Mouse (Mus musculus) kidney, adult 2 months (tissue): ENCODE results near the gene St3gal4. TPM values are rescaled to one million over a fixed set of nuclear protein-coding genes. Genes with fewer than 3 reads are reported as not detected.
A peak's percentile ranks its signal among the peaks of the same experiment; 100 is the strongest.
"Not testable (repeated sequence)": the region's sequence is repeated elsewhere in the genome, so short reads cannot be mapped to it uniquely, and the experiment has no call there.

Experiments used
- DNase-seq: peaks from one replicate; pipeline ENCODE4 v3.0.0; 2021
- H3K27ac ChIP-seq: fragments of 200-500 bp; 2 replicates; pipeline ENCODE4 v1.5.1; 2012; ENCODE audit warnings: low read depth, low read length, control low read depth, inconsistent platforms; ENCODE audit not compliant: insufficient read depth
- H3K27me3 ChIP-seq: fragments of 200-500 bp; replicated peaks from 2 replicates; pipeline ENCODE4 v1.6.1; 2012; ENCODE audit warnings: mild to moderate bottlenecking, moderate library complexity, low read length, inconsistent platforms; ENCODE audit not compliant: control insufficient read depth, insufficient read depth
- H3K36me3 ChIP-seq: fragments of 200-500 bp; 2 replicates; pipeline ENCODE4 v1.6.1; 2012; ENCODE audit warnings: mild to moderate bottlenecking, moderate library complexity, low read length, inconsistent platforms; ENCODE audit not compliant: control insufficient read depth, insufficient read depth
- H3K4me1 ChIP-seq: fragments of 200-500 bp; 2 replicates; pipeline ENCODE4 v1.6.1; 2011; ENCODE audit warnings: low read length; ENCODE audit not compliant: control insufficient read depth, insufficient read depth
- H3K4me3 ChIP-seq: fragments of 200-500 bp; 2 replicates; pipeline ENCODE4 v1.5.1; 2011; ENCODE audit warnings: mild to moderate bottlenecking, low read depth, low read length, control low read depth; ENCODE audit not compliant: insufficient read depth
- CTCF ChIP-seq: fragments of 200-500 bp; conservative IDR thresholded peaks from 2 replicates; pipeline ENCODE4 v1.5.1; 2011; ENCODE audit warnings: low read depth, mild to moderate bottlenecking, control low read depth, low read length, moderate library complexity, mixed read lengths; ENCODE audit not compliant: insufficient read depth, insufficient read length
- POLR2A ChIP-seq: fragments of 200-500 bp; IDR thresholded peaks from one replicate; pipeline ENCODE4 v1.6.1; 2011; ENCODE audit warnings: low read depth, low read length, control low read depth
- WGBS: fragments of 180-500 bp; shearing (Covaris S2); methylation state at CpG from one replicate; pipeline ENCODE4 v1.1.7; 2018; 5-methylcytosine and 5-hydroxymethylcytosine counted together
- polyA plus RNA-seq: library from polyadenylated mRNA; depleted of rRNA; stranded (reverse); fragments of >200 nt; gene quantifications from 2 replicates; pipeline ENCODE4 v1.2.3, GENCODE M21; 2012

The St3gal4 gene
- polyA plus RNA-seq, 1 experiment = 5.0 TPM

DNA sequence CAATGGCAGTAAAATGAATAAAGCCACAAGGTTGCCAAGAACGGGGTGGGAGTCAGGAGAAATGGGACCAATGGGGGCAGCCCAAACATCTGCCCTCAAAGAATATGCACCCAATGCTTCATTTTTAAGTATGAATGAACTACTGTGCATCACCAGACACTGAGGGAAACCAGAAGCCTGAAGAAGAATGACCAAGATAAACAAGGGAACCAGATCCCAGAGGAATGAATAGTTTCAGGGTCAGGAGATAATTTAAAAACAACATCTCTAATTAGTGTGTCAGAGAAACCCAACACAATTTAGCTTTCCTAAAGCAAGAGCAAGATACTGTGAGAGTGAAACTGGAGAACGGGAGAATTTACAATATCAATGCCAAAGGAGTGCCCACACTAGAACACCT, 41.6 kb upstream of the St3gal4 start:
- peak; percentile 24 for DNase-seq
- Histone ChIP-seq H3K4me1 (peaks cover 27% of the 10 kb centered on the region), H3K27ac (no peak overlapping the region), H3K4me3 (no peak overlapping the region), H3K27me3 (no peaks in the 10 kb centered on the region), H3K36me3 (no peaks in the 10 kb centered on the region)
- 82% methylated on average over 2 of the region's 2 CpGs for WGBS
- no peak for TF ChIP-seq POLR2A
- TF ChIP-seq CTCF = no peak

GRCm38 (mm10) chr9:35158477-35158876, 39.4 kb upstream of the St3gal4 start:
- 40% methylated on average over 3 of the region's 3 CpGs for WGBS

DNA sequence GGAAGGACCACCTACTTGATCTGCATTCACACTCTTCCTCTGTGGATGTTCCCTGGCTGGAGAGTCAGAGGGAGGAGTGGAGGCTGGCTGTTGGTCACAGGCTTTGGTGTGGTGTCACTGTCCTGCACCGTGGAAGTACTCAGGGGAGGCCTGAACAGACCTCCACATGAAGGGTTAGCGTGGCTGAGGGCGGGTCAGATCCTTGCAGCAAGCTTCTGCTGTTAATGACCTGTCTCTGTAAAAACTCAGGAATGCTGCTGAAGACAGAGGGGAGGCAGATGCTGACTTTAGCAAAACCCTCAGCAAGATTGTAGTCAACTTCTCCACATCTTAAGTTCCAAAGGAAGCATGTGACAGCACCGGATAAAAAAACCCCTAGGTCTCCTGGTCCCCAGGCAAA, 37.8 kb upstream of the St3gal4 start:
- no peak for TF ChIP-seq POLR2A
- TF ChIP-seq CTCF = no peak
- WGBS = 51% methylated on average over 4 of the region's 4 CpGs
- no peak overlapping the region for H3K27ac ChIP-seq

More at GRCm38 (mm10) chr9:35158477-35158876, 39.4 kb upstream of the St3gal4 start:
- no peaks in the 10 kb centered on the region for H3K27me3 ChIP-seq
- H3K4me3 ChIP-seq = no peak overlapping the region
- DNase-seq = peak; percentile 51
- no peak overlapping the region for H3K27ac ChIP-seq
- TF ChIP-seq CTCF (no peak), POLR2A (no peak)
- peaks cover 27% of the 10 kb centered on the region for H3K4me1 ChIP-seq
- no peaks in the 10 kb centered on the region for H3K36me3 ChIP-seq

GRCm38 (mm10) chr9:35156002-35156710, 37.1 kb upstream of the St3gal4 start:
- no peak overlapping the region for H3K4me3 ChIP-seq
- H3K27me3 ChIP-seq = no peaks in the 10 kb centered on the region
- WGBS = 83% methylated on average over 5 of the region's 5 CpGs
- no peak overlapping the region for H3K27ac ChIP-seq
- no peaks in the 10 kb centered on the region for H3K36me3 ChIP-seq
- H3K4me1 ChIP-seq = peaks cover 11% of the 10 kb centered on the region; the same call in 1 of the 2 replicates
- no peak for DNase-seq
- no peak for TF ChIP-seq CTCF
- no peak for TF ChIP-seq POLR2A

More for the DNA sequence above, 37.8 kb upstream of the St3gal4 start:
- H3K4me3 ChIP-seq = no peak overlapping the region
- H3K4me1 ChIP-seq = peaks cover 14% of the 10 kb centered on the region; the same call in 1 of the 2 replicates
- no peaks in the 10 kb centered on the region for H3K36me3 ChIP-seq
- no peaks in the 10 kb centered on the region for H3K27me3 ChIP-seq
- peak; percentile 27 for DNase-seq

DNA sequence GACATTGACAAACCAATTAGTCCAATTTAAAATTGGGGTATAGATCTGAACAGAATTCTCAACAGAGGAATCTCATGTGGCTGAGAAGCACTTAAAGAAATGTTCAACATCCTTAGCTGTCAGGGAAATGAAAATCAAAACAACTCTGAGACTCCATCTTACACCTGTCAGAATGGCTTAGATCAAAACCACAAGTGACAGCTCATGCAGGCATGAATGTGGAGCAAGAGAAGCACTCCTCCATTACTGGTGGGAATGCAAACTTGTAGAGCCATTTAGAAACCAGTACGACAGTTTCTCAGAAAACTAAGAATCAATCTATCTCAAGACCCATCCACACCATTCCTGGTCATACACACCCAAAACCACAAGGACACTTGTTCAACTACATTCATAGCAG, 33.9 kb upstream of the St3gal4 start:
- no peak for TF ChIP-seq CTCF
- no peak for TF ChIP-seq POLR2A
- Histone ChIP-seq H3K27ac (no peak overlapping the region), H3K36me3 (no peaks in the 10 kb centered on the region), H3K27me3 (no peaks in the 10 kb centered on the region), H3K4me1 (peaks cover 10% of the 10 kb centered on the region; the same call in 1 of the 2 replicates), H3K4me3 (no peak overlapping the region)
- 97% methylated on average over 1 of the region's 1 CpGs for WGBS
- no peak for DNase-seq

- not testable (repeated sequence) for H3K27ac ChIP-seq, H3K4me1 ChIP-seq, H3K36me3 ChIP-seq, H3K27me3 ChIP-seq, H3K4me3 ChIP-seq
- DNase-seq = peak; percentile 55
Measured at GRCm38 (mm10) chr9:35148822-35149221, 29.8 kb upstream of the St3gal4 start.

- 96% methylated on average over 14 of the region's 14 CpGs for WGBS
- H3K4me1 ChIP-seq, H3K4me3 ChIP-seq, H3K27ac ChIP-seq, DNase-seq, H3K36me3 ChIP-seq, H3K27me3 ChIP-seq: not testable (repeated sequence)
Measured at GRCm38 (mm10) chr9:35147261-35147660, 28.2 kb upstream of the St3gal4 start.

GRCm38 (mm10) chr9:35145829-35146228, 26.8 kb upstream of the St3gal4 start:
- Histone ChIP-seq H3K4me3 (no peak overlapping the region), H3K36me3 (no peaks in the 10 kb centered on the region), H3K27me3 (no peaks in the 10 kb centered on the region), H3K4me1 (peaks cover 8% of the 10 kb centered on the region; the same call in 1 of the 2 replicates), H3K27ac (no peak overlapping the region)
- no peak for DNase-seq
- TF ChIP-seq POLR2A = no peak
- WGBS = 57% methylated on average over 1 of the region's 1 CpGs
